Mouse (Mus musculus) neutrophil, adult 59 days (primary cell): ENCODE measurements around the gene Maml2. TPM values are rescaled to one million over a fixed set of nuclear protein-coding genes. Genes with fewer than 3 reads are reported as not detected.

Source experiments
- total RNA-seq, 2 experiments: library from RNA; stranded (reverse); gene quantifications; 1 replicate in 1 of 2; 2 replicates in 1 of 2; pipeline ENCODE4 v1.2.4; 2023

Gene Maml2
- 1 to 10 TPM in 1 of 2 experiments, under 1 TPM in 1; 0.98 to 1.7 TPM for total RNA-seq

GRCm38 (mm10) chr9:13297668-13298512 lies at the start of gene Maml2:
Gene Maml2 (plus strand): TSS chr9:13297957.

GRCm38 (mm10) chr9:13446703-13447285 lies 149.0 kb downstream of the Maml2 start, which contains the start of gene Gm17571:
Gene Gm17571 (minus strand): TSS chr9:13446753.

GRCm38 (mm10) chr9:13748404-13748797 lies 450.6 kb downstream of the Maml2 start, which contains the start of gene Mtmr2:
Gene Mtmr2 (plus strand): TSS chr9:13748410.

Other genes starting within 250 kb of the Maml2 start
- 10 to 100 TPM; 11.4 to 12.7 TPM for gene Jrkl, start 52.1 kb upstream of the Maml2 start, total RNA-seq
- gene Ccdc82, start 51.0 kb upstream of the Maml2 start, total RNA-seq: 10 to 100 TPM; 35.3 to 35.9 TPM
- not detected for gene Gm17571, start 148.8 kb downstream of the Maml2 start, total RNA-seq